Mouse (Mus musculus): Measurements from ENCODE around the gene Rln3.

Gene Rln3

DNA sequence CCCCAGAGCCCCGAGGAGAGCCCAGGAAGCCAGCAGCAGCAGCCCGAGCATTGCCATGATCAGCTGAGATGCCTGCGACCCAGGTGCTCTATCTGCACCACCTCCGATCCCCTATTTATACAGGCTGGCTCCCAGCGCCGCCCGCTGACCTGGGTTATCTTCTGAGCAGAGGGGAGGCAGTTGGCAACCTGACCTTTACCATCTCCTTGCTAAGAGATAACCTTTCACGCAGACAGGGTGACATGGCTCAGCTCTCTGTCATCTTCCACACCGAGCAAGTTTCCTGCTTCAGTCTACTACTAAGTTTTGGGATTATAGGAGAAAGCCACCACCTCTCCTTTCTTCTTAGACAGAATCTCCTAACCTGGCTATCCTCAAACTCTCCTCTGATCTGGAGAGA, at the start of gene Rln3:
Gene Rln3, minus strand, starts transcription at position 101 of the 400 bp plus-strand sequence.
- DNase-seq (ENCODE audit: extremely low read depth, insufficient read length, low spot score): no peak

DNA sequence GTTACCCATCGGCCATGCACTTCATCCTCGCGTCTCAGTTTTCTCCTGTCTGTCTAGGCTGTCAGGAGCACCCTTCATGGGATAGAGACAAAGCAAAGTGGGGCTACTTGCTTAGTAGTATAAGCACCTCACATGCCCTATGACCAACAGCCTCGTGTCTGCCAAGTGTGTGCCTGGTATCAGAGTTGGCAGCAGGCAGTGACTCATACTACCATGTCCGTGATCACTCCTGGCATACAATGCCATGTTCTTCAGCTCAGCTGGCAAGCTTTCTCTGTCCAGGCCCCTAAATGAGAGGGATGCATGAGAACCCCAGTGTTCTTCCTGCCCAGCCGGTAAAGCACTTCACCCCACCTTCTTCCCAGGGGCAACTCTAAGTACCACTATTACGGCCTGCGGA, 45.8 kb upstream of the Rln3 start:
- DNase-seq (ENCODE audit: extremely low read depth, insufficient read length, low spot score): no peak

DNA sequence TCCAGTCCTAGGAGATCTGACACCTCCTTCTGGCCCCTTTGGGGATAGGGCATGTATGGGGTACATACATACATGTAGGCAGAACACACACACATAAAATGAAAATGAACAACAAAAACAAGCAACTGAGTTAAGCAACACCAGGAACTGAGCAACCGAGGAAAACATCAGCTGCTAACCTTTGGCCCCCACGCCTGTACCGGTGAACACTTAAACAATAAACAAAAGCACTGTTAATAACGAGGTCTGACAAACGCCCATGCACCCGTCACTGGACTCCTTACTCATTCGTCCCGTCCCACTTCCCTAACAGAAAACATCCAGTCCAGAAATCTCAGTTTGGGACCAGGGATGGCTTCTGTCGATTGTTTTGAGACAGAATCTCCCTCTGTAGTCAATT, 44.5 kb upstream of the Rln3 start:
- no peak for DNase-seq (ENCODE audit: extremely low read depth, insufficient read length, low spot score)

DNA sequence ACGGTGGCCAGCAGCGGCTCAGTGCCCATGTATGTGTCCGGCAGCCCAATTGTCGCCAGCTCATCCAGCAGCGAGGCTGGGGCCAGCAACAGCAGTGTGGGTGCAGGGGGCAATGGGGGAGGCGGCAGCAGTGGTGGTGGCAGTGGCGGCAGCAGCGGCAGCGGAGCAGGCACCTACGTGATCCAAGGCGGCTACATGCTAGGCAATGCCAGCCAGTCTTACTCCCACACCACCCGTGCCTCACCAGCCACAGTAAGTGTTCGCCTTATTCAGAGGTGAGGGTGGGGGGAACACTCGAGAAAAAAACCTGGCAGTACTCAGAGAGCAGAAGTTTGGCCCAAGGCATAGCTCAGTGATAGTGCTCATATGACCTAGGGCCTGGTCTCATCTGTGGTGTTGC, 43.0 kb upstream of the Rln3 start:
- DNase-seq (ENCODE audit: extremely low read depth, insufficient read length, low spot score): no peak

DNA sequence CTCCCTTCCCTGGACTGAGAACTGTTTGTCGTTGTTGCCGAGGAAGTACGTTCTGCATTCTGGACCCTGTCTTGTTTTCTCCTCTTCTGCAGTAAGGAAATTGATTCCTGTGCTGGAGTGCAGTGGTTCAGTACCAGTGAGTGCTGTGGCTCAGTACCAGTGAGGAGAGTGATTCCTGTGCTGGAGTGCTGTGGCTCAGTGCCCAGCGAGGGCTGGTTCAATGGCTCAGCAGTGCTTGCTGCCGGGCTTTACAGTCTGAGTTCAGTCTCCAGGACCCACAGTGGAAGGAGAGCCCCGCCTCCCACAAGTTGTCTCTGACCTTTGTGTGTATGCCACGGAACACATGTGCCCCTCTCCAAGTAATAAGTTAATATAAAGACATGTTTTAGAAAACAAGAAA, 42.4 kb upstream of the Rln3 start:
- no peak for DNase-seq (ENCODE audit: extremely low read depth, insufficient read length, low spot score)

DNA sequence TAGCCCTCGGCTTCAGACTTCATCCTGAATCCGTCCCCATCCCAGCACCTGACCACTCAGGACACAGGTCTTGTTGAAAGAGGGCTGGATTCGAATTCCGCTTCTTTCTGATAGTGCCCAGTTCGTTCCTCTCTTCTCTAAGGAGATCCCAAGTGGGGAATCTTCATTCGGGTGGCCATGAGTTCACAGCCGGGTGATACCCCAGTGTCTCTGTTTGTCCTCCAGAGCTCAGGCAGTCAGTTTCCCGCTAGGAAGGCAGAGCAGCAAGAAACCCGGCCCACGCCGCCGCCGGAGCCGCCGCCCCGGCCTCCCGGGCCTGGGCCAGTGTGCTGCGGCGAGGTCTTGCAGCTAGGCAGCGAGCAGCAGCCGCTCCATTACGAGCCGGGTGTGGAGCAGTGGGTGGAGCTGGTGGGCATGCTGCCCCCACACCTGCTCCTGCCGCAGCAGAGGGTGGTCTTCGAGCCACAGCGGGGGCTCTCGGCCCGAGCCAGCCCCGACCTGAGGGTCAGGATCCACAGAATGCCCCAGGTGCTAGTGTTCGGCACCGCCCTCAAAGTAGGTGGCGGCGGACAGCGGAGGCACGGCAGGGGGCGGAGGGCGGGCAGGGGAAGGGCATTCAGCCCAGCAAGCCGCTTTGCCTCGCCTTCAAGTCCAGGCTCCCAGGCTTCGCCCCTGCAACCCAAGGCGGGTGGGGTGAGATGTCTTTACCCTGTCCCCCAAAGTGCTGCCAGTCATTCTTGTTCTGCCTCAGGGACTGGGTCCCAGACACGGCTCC, 39.7 kb upstream of the Rln3 start:
- no peak for DNase-seq (ENCODE audit: extremely low read depth, insufficient read length, low spot score)

DNA sequence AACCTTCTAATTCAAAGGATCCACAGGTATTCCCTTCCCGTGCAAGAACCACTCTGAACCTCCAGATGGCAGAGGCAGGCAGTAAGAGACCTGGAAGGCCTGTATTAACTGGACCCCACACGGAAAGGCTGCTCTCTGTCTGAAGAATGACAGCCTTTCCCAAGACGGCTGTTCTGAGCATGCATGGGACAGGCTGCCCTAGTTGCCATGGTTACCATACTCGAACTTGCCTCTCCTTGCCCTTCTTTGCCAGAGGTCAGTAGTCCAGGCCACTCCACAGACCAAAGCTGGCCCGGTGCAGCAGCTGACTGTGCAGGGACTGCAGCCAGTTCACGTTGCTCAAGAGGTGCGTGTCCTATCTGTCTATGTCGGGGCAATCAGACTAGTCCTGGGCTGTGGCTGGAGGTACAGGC, 39.0 kb upstream of the Rln3 start:
- DNase-seq (ENCODE audit: extremely low read depth, insufficient read length, low spot score): no peak

DNA sequence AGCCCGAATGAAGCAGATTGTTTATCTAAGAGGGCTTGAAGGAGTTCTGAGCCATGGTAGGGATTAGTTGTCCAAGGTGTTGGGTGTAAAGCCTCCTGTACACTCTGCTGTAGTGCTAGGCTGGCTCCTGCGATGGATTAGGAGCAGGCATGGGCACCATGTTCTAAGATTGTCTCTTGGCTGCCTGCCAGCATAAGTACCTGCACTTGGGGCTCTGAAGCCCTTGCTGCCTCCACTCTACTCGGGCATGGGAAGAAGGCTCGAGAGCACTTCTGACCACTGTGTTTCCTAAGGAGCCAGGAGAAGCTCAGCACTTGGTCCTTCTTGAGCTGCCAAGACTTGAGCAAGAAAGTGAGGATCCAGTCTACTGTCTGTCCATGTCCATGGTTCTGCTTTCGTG, 34.4 kb upstream of the Rln3 start:
- DNase-seq (ENCODE audit: extremely low read depth, insufficient read length, low spot score): no peak

DNA sequence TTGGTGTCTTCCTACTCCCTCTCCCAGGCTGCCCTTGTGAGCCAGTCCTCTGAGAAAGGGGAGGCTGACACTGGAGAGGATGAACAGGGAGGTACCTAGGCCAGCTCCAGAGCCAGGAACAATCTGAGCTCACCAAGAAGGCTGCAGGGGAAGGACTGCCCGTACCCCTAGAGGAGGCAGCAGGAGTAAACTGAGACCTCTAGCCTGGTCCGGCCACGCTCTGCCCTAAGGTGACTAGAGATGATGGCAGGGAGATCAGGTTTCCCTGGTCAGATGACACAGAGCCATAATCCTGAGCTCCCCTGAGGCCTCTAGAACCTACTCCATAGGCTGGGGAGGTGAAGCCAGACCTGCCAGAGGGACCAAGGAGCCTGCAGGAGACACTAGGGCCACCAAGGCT, 32.0 kb upstream of the Rln3 start:
- no peak for DNase-seq (ENCODE audit: extremely low read depth, insufficient read length, low spot score)

DNA sequence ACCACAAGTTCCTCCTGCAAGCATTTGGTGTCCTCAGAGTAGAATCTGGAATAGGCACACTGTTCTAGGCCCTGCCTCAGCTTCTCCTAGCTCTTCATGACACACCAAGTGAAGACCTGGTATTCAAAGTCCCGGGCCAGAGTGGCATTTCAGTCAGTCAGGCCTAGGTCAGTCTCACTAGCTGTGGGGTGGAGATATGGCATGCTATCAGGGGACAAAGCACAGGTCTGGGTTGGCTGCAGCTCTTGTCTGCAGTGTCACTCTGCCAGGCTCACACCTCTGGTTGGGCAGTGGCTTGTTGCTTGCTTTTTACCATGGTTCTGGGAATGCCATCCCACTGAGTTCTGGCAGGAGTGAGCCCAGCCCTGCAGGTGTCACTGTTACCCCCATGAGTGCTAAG, 31.6 kb upstream of the Rln3 start:
- DNase-seq (ENCODE audit: extremely low read depth, insufficient read length, low spot score): no peak

DNA sequence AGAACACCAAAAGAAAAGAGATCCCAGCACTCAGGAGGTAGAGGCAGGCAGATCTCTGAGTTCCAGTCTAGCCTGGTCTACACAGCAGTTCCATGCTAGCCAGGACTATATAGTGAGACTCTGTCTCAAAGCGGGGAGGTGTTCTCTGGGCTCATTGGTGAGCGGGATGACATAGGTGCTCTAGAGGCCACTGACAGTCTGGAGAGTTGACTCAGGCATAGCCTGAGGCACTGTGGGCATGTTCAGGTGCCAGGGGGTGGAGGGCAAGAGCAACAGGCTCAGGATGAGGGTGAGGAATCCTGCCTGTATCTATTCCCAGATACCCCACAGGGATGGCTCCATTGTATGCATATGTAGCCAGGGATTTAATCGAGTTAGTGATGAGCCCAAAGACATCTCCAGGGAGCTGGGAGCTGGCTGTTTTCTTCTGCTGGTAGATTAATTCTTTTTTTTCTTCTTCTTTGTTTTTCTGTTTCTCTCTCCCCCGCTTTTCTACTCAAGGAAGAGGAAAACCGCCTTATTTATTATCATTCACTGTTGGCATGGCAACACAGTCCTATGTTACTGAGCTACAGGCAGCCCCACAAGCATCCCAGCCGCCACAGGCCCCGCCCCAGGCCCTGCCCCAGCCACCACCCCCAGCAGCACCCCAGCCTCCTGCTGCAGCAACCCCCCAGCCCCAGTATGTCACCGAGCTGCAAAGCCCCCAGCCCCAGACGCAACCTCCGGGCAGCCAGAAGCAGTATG, 28.6 kb upstream of the Rln3 start:
- no peak for DNase-seq (ENCODE audit: extremely low read depth, insufficient read length, low spot score)

DNA sequence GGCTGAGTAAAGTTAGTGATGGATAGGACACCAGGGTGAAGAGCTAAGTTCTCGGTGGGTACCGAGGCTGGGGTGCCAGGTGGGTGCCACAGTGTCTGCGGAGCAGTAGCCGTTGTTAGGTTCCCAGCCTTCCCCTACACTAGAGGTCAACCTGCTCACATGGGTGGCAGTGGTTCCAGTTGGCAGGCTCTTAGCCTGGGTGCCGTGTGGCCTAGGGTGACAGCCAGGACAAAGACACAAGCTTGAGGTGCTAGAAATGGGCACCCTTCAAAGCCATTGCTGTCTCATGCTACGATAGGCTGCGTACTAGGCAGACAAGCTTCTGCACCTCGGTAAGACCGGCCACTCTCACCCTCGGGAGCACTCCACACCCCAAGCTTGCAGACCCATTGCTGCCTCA, 27.5 kb upstream of the Rln3 start:
- no peak for DNase-seq (ENCODE audit: extremely low read depth, insufficient read length, low spot score)

DNA sequence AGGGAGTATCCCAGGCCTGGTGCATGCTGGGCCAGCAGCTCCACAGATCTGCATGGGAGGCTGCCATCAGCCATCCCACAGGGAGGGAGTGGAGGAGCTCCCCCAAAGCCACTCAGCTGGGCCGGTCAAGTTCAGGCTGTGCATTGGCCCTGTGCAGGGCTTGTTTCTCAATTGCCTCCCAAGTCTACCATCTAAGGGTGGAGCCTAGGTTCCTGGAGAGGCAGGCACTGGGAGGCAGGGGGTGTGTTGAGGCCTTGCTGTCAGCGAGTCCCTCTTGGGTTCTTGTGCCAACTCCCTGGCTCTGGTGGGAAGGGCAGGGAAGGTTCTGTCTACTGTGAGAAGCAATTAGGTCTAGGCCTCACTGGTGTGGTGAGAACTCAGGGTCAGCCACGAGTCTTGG, 27.1 kb upstream of the Rln3 start:
- no peak for DNase-seq (ENCODE audit: extremely low read depth, insufficient read length, low spot score)

DNA sequence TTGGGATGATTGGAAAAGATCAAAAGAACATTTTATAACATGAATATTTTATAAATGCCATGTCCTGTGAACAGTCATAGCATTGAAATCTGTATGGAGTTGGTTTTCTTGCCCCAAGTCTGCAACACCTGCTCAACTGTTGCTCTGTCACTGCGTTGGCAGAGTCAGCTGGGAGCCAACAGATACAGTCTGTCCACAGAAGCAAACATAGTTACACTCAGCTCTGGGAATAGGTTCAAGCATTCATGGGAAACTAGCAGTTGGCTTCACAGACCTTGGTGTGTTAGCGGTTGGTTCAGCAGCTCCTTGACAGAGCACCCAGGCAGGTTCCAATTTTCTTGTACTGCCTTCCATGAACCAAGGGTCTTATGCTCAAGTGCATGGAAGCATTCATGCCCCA, 25.9 kb upstream of the Rln3 start:
- no peak for DNase-seq (ENCODE audit: extremely low read depth, insufficient read length, low spot score)

DNA sequence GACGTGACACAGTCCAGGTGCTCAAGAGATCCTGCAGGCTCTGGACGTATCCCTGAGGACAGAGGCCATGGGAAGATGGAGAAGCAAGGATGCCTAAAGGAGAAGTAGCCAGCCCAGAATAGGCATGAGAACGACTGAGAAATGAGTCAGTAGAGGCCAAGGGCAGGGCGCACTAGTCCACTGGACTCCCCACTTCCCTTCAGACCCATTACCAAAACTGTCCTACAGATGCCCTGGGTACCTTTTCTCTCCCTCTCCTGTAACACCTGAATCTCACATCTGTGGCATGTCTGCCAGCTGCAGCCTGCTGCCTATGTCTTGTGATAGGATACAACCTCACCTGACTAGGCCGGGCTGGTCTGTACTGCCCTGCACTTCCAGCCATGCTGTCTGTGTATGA, 25.4 kb upstream of the Rln3 start:
- no peak for DNase-seq (ENCODE audit: extremely low read depth, insufficient read length, low spot score)

DNA sequence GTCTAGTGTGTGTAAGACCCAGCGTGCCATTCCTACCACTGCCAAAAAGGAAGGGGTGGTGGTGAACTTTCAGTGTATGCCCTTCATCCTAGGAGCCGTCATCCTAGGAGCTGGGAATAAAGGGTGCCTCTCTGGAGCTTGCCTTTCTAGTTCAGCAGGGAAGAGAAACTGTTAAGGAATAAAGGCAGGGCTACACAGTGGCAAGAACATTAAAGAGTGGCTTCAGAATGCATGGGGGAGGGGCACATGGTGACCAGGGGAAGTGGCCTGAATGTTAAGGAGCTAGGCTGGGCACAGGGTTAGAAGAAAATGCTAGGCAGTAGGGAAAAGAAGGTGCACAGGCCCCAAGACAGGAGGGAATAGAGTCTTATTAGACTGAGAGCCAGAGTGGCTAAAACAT, 24.9 kb upstream of the Rln3 start:
- no peak for DNase-seq (ENCODE audit: extremely low read depth, insufficient read length, low spot score)

DNA sequence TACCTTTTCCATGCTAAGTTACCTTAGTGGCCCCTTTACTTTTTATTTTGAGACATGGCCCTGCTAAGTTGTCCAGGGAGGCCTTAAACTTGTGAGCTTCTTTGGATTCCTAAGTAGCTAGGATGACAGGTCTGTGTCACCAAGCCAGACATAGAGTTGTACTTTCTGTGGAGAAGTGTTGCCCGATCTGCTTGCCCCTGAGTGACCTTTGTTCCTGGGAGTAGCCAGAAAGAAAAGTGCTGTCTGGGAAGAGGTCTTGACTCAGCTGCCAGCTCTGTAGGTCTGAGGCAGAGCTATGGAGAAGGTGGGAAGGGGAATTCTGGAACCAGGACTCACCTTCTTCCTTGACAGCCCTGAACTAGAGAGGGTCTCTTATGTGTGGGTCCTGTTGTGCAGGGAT, 24.4 kb upstream of the Rln3 start:
- no peak for DNase-seq (ENCODE audit: extremely low read depth, insufficient read length, low spot score)

DNA sequence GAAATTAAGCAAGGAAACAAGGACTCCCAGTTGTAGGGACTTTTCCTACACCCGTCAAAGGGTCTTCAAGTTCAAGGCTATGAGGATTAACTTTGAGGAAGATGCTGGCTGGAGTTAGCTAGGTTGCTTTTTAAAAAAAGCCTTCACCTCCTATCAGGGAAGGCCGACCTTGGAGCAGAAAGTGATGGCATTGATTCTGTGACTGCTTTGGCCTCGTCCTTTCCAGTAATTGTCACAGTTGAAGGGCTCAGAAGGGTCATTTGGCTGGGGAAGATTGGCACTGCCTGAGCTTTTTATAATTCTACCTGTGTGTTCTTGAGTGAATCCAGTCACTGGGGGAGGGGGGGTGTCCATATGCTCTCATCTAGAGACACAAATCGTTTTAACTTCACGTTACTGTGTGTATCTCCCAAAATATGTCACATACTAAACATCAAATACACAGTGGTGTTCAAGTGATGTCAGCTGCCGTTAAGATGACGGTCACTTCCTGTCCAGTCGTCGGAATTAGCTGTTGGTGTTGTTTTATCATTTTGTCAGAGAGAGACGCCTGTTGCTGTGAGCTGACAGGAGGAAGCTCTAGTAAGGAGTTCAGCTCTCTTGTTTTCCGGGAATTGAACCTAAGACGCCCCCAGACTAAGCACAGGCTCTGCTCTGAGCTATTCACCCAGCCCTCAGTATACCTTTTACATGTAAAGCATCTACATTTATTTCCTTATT, 23.7 kb upstream of the Rln3 start:
- DNase-seq (ENCODE audit: extremely low read depth, insufficient read length, low spot score): no peak

DNA sequence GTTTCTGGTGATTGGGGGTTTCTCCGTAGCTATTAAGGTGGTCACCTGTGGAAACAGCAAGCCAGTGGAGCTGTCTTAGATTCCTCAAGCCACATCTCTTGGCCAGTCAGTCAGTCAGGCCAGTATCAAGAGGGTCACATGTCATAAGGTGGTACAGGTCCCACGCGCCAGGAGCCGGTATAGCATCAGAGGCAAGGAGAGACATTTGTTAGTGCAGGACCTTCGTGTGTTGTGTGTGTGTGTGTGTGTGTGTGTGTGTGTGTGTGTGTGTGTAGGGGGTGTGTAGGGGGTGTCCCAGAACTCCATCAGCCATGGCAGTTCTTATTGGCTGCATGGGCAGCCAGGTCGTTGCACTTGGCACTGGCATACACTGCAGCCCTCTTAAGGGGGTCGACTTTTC, 23.1 kb upstream of the Rln3 start:
- DNase-seq (ENCODE audit: extremely low read depth, insufficient read length, low spot score): no peak

DNA sequence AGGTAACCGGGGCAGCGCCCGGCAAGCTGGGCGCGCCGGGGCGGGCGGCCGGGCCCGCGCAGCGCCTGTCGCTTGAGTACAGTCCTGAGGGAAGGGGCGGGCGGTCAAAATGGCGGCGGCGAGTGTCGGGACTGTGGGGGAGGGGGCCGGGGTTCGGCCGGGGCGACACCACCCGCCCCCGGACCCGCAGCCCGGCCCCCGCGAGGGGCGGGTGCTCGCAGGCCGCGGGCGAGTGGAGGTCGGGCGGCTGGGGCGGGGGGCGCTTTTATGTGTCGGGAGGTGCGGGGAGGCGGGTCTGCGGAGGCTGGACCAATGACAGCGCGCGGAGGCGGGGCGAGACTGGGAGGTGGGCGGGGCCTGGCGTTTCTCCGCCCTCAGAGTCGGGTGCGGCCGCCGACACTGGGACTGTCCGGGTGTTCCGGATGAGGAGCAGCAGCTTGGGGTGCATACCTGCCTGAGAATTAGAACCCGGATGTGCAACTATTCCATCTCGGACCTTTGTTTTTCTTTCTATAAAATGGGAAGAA, 22.3 kb upstream of the Rln3 start:
- peak; percentile 89 for DNase-seq (ENCODE audit: extremely low read depth, insufficient read length, low spot score)

DNA sequence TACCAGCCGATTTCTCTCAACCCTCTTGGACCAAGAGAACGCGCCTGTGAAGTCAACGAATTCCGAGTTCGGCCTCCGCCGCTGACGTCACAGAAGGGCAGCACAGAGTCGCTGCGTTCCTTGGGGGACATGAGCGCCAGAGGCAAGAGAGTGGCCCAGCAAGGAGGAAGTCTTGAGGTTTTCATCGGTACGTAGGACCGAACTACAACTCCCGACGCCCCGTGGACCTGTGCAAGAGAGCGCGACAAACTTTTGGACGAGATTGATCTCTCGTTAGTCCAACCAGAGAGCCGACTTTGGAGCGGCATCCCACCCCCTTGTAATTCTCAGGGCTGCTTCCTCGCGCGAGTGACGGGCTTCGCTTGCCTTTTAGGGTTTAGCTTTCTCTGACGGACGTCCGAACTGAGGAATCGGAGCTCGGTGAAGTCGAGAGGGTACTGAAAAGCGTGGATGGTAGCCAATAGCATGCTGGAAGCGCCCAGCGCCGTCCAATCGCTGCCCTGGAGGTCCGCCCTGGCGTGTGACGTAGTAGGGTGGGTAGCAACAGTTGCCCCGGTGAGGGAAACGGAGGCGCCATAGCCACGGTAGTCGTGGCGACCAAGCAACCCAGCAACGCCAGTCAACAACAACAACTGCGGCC, 21.6 kb upstream of the Rln3 start, which contains the start of gene Rfx1:
Gene Rfx1, plus strand, starts transcription at position 544 of the 640 bp plus-strand sequence.
- DNase-seq (ENCODE audit: extremely low read depth, insufficient read length, low spot score): peak; percentile 99

Data from 3134 (cell line).